Mouse (Mus musculus) heart, adult 2 months (tissue): ENCODE results near the gene Evl.

Experiments used
- CTCF ChIP-seq: fragments of 200-600 bp; IDR thresholded peaks from 2 replicates; pipeline ENCODE4 v1.8.1; 2022; ENCODE audit warnings: antibody characterized with exemption, mild to moderate bottlenecking, moderate library complexity
- EP300 ChIP-seq: fragments of 200-500 bp; IDR thresholded peaks from 2 replicates; pipeline ENCODE4 v1.6.1; 2011; ENCODE audit warnings: low read depth, low read length, control low read depth; ENCODE audit not compliant: insufficient read depth
- POLR2A ChIP-seq: fragments of 200-500 bp; IDR thresholded peaks from 2 replicates; pipeline ENCODE4 v1.6.1; 2011; ENCODE audit warnings: mild to moderate bottlenecking, low read depth, low read length, control low read depth; ENCODE audit not compliant: insufficient read depth

DNA sequence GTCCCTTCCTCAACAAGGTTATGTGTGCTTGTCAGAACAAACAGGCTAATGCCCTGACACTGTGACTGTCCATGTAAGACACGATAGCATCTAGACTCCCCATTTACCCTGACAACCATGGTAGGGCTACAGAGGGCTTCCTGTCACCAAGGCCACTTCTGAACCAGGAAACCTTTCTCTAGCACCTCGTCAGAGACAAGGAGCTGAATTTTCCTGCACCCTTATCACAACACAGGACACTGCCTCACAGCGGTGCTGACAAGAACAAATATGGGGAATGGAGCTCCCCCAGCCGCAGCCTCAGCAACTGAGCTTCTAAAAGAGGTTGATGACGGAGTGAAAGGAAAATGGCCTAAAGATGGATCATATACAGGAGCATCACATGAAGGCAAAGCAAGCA lies 82.9 kb downstream of the Evl start:
- TF ChIP-seq CTCF (no peak), EP300 (no peak), POLR2A (no peak)
